Mouse (Mus musculus) G1E (cell line): ENCODE measurements at regions not wholly inside any gene's neighbourhood (a gene's known extent, or its start where the extent isn't known, plus 50 kb on each side); places are given as distances from the start of the nearest gene placed in this dataset.

Experiments
- CTCF ChIP-seq: IDR thresholded peaks from 2 replicates; pipeline ENCODE4 v1.5.1; 2012; ENCODE audit warnings: low read depth, low read length, inconsistent platforms, mixed read lengths
- GATA1 ChIP-seq: IDR thresholded peaks from 2 replicates; pipeline ENCODE4 v1.6.1; 2012; ENCODE audit warnings: borderline replicate concordance, low read length, inconsistent platforms, mixed read lengths
- GATA2 ChIP-seq: IDR thresholded peaks from 2 replicates; pipeline ENCODE4 v1.6.1; 2012; ENCODE audit warnings: low read depth, low read length, inconsistent platforms, borderline replicate concordance
- POLR2AphosphoS5 ChIP-seq: IDR thresholded peaks from 2 replicates; pipeline ENCODE4 v1.6.1; 2012; ENCODE audit warnings: low read depth, low read length, inconsistent platforms; ENCODE audit not compliant: insufficient replicate concordance

GRCm38 (mm10) chr6:135451165-135451797 lies 88.9 kb downstream of the Emp1 start:
- TF ChIP-seq CTCF (no peak), GATA2 (no peak), GATA1 (no peak), POLR2AphosphoS5 (no peak)
